In genomic region chr12:3098175-3098574, GRCm38 (mm10) we compare ENCODE assay signal across 8 mouse cellular contexts.
DNase-seq lines count a peak whose midpoint lies in the region; ATAC-seq and TF ChIP-seq lines count a peak whose summit lies in the region.
"Not testable (repeated sequence)": the region's sequence is repeated elsewhere in the genome, so short reads cannot be mapped to it uniquely, and the experiment has no call there.

No protein-coding gene starts in this region.

- not testable (repeated sequence) for H3K9ac ChIP-seq in midbrain, embryonic 14.5 days (replicated peaks; ENCODE audit: low read length)

- not testable (repeated sequence) for H3K4me3 ChIP-seq in kidney, adult 2 months (ENCODE audit: insufficient read depth, low read depth, low read length); midbrain, embryonic 14.5 days (replicated peaks; ENCODE audit: low read depth, low read length)

- TF ChIP-seq POLR2A in kidney, adult 2 months (IDR thresholded peaks at IDR 0.05; ENCODE audit: low read depth, low read length): not testable (repeated sequence)

- ATAC-seq in midbrain, embryonic 14.5 days (ENCODE audit: low FRiP score, low TSS enrichment): not testable (repeated sequence)

- not testable (repeated sequence) for H3K4me2 ChIP-seq in midbrain, embryonic 14.5 days (ENCODE audit: low read length)

- not testable (repeated sequence) for H3K4me1 ChIP-seq in kidney, adult 2 months (ENCODE audit: control insufficient read depth, insufficient read depth, low read length); midbrain, embryonic 14.5 days (ENCODE audit: control insufficient read depth, insufficient read depth, low read length)

- TF ChIP-seq CTCF in kidney, adult 2 months (conservative IDR thresholded peaks at IDR 0.05; ENCODE audit: insufficient read depth, insufficient read length, low read depth, low read length): peak; percentile 29

- H3K9me3 ChIP-seq in midbrain, embryonic 14.5 days (ENCODE audit: control insufficient read depth, low read length): not testable (repeated sequence)

- peak; percentile 30 for DNase-seq in 416B (ENCODE audit: low read depth)
- peak; percentile 18 for DNase-seq in adrenal gland, adult 8-10 months
- DNase-seq in embryo, embryonic 11 days: peak; percentile 5
- peak; percentile 10 to 16 for DNase-seq in gastrocnemius, postnatal 36 days
- DNase-seq in kidney, adult 2 months: peak; percentile 60
- DNase-seq in left cerebral cortex, postnatal 10 days (ENCODE audit: extremely low spot score in 1 of 2, low spot score in 2 of 2): peak; percentile 18 to 26
- peak; percentile 32 for DNase-seq in midbrain, embryonic 14.5 days
- peak; percentile 6 to 37 for DNase-seq in spleen, postnatal 36 days (ENCODE audit: low spot score in 2 of 2)

- H3K36me3 ChIP-seq in kidney, adult 2 months (ENCODE audit: control insufficient read depth, insufficient read depth, low read length); midbrain, embryonic 14.5 days (ENCODE audit: control insufficient read depth, insufficient read depth, low read length): not testable (repeated sequence)

- not testable (repeated sequence) for H3K27me3 ChIP-seq in kidney, adult 2 months (replicated peaks; ENCODE audit: control insufficient read depth, insufficient read depth, low read length); midbrain, embryonic 14.5 days (ENCODE audit: control insufficient read depth, insufficient read depth, low read length)

- H3K27ac ChIP-seq in kidney, adult 2 months (ENCODE audit: insufficient read depth, low read depth, low read length); midbrain, embryonic 14.5 days (replicated peaks; ENCODE audit: low read depth, low read length): not testable (repeated sequence)

- intact Hi-C loops in gastrocnemius, postnatal 36 days (cut with DNase I): not testable (repeated sequence)
- intact Hi-C loops in left cerebral cortex, postnatal 10 days (cut with DNase I): loop anchor here (10.0 kb wide), 1 partner anchor 107 kb away; no protein-coding TSS in a partner anchor

- WGBS in kidney, adult 2 months: 21% methylated on average over 2 of the region's 2 CpGs
- 37% methylated on average over 2 of the region's 2 CpGs for WGBS in midbrain, embryonic 14.5 days

Comparison
In these comparisons a context has a peak if more than half of its experiments do, and no peak if none do; other contexts are left out.
1. DNase-seq: peak in every context shown above with its lines; median percentile 60 in kidney, adult 2 months; 32 in midbrain, embryonic 14.5 days; 30 in 416B; 22 in left cerebral cortex, postnatal 10 days; 22 in spleen, postnatal 36 days; 18 in adrenal gland, adult 8-10 months; 13 in gastrocnemius, postnatal 36 days; 5 in embryo, embryonic 11 days.